Mouse (Mus musculus): ENCODE data around the gene Cers6.
A peak's percentile ranks its signal among the peaks of the same experiment; 100 is the strongest.

Gene Cers6

DNA sequence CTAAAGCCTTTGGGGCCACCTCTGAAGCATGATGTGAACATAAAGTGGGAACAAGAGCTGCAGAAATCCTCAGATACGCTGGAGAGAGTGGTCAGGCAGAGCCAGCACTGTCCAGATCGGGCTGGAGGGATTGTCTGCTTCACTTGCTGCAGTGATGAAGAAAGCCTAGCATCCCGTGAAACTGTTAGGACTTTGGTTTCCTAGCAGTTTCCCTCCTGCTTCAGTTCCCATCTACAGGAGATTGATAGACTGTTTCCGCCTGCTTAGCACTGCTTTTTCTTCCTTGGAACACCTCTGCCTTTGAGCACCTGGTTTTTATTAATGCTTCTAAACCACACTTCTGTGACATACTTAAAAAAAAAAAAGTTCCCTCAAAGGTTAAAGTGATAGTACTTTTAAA is 160.3 kb downstream of the Cers6 start:
- DNase-seq = no peak

DNA sequence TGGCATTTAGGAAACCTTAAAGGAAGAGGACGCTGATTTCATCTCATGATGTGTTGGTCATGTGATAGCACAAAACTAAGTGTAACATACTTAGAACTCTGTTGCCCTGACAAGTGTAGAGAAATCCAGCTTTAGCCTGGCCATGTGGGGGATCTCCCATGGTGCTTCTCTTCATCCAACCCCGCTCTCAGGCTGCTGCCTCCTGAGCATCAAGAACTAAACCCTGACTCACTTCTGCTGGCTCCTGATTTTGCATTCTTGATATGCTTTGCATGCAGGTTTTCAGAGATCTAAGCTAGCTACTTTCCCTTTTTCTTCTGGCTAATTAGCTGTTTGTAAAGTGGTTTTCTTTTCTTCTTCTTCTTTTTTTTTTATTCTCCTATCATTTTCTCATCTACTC is 163.6 kb downstream of the Cers6 start:
- DNase-seq = peak; percentile 37

DNA sequence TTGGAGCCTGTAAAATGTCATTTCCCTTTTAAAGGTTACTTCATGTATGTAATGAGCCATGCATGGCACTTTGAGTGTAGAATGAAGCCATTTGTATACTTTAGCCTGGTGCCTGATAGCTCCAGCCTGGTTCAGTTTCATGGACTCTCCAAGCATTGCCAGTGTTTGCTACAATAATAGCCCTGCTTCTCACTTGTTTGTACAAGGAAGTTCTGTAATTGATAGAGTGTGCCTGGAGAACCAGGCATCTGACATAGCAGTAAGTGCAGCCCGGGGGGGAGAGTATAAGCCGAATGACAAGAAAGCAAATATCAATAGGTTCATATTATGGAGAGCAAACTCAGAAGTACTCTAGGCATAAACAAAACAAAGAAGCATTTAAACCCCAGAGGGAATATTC is 171.3 kb downstream of the Cers6 start:
- no peak for DNase-seq

DNA sequence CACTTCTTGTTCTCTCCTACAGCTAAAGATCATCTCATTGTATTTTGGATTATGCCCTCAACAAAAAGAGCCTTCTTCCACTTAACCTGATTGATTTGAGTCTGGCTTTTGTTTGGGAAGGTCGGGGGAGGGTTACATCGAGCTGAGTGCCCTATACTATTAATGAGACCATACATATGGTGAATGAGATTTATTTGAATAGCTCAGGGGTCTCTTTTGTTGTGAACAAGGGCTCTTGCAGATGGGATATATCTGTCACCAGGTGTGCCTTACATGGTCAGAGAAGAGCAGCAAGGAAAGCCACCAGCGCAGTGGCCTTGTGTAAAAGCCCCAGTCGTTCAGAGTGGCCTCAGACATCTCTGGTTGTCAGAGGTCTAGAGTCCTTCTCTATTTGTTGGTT is 174.2 kb downstream of the Cers6 start:
- no peak for DNase-seq

DNA sequence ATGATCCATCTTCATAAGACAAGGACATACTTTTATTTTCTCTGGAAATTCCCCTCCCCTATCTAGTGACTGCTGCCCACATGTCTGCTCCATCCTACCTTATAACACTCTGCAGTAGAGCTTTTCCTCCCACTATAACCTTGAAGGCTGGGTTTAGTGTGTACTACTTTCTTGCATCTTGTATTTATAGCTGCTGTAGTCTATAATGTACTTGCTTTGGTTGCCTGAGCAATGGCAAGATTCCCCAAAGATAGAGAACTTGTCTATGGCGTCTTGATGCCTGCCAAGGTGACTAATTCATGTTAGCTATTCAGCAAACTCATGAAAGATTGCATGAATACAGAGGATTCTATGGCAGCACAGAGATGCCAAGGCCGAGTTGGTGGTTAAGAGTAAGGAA is 176.1 kb downstream of the Cers6 start:
- DNase-seq = peak; percentile 31

DNA sequence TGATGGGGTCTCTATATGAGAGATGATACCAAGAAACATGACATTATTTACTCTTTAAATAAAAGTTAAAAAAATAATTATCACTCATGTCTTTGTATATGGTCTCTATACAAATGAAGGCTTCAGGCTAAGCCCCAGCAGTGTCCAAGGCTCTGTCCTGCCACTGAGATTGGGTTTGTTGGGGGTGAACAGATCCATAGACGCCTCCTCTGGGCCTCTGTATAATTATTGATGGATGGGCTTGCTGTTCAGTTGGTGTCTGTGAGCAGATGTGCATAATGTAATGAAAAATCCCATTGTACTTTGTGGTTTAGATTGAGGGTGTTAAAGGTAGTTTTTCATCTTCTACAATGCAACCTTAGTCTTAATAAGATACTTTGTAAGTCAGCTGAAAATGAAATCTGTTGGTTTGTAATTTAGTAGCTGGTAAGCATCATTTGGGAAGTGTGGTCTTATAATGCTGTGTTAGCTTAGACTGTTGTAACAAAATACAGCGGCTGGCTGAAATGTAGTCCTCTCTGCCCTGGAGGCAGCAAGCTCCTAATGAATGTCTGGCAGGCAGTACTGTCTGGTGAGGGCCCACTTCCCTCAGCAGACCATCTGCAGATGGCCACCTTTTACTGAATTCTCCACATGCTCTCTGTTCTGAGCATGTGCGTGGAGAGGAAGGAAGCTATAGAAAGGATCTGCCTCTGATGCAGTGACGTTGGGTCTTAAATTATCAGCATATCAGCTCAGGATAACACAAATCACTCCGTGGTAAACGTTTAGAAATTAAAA is 181.3 kb downstream of the Cers6 start:
- DNase-seq = no peak

DNA sequence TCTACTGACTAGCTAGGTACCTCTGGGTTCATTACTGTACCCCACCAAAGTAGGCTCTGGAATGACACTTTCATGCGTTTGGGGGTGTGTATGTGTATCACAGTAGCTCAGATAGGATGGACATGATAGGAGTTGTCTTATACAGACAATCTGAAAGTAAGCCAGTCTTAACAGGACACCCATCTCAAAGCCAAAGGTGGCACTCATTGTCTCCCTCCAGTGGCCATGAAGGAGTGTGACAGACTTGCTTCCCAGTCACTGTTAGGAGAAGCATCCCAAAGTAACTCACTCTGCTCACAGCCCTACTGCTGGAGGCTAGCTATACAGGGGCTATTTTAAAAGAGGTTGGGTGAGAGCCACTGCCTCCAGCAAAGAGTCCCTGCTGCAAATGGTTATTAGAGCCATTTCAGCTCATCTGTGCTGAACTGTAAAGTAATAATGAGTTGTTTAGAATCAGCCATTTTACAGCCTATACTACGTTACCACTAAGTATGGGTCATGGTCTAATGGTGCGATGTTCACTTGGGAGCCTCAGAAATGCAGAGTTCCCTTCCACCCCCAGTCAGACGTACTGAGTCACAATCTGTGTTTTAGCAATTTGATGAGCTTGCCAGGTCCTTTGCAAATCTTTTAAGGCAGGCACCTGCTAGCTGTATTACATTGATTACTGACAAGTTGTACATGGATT is 182.3 kb downstream of the Cers6 start:
- DNase-seq = no peak

DNA sequence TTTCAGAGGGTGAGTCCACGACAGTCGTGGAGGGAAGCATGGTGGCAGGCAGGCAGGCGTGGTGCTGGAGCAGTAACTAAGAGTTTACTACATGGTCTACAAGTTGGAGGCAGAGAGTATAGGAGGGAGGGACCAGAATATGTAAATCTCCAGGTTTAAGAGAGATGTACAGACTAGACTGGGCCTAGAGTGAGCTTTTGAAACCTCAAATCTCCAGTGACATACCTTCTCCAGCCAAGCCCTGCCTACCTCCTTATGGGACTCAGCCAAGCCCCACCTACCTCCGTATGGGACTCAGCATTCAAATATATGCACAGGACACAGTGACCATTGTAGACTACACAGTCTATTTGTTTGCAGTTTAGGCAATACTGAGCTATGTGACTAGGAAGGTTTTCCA is 184.7 kb downstream of the Cers6 start:
- DNase-seq = no peak

DNA sequence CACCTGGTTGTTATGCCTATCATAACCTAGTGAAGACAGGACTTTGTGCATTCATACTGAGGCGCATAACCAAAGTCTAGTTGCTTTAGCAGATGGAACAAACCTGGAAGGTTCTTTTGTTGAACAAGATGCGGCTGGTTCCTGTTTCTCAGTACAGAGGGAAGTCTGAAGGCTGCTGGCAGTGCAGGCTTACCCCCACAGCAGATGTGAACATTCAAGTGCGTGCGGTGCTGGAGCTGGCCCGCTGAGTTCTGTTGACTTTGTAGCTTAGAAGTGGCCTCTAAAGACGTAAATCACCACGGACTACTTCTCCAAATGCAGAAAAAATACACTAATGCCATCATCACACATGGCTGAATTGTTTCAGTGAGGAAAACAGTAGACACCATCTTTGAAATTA is 186.1 kb downstream of the Cers6 start:
- no peak for DNase-seq

DNA sequence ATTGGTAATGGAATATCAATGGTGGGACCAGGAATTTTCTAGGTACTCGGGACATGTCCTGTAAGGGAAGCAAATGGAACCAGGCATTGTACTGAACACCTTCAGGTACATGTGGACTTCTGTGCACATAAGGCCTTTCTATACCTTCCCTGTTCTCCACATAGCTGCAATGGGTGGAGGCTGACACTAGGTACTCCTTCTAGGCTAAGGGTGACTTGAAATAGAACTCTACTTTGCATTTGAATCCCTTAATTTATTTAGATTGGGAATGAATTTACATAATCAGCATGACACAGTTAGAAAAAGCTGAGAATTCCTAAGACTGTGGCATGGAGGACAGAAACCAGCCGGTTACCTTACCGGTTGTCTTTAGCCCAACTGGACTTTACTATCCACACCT is 186.6 kb downstream of the Cers6 start:
- DNase-seq = no peak

DNA sequence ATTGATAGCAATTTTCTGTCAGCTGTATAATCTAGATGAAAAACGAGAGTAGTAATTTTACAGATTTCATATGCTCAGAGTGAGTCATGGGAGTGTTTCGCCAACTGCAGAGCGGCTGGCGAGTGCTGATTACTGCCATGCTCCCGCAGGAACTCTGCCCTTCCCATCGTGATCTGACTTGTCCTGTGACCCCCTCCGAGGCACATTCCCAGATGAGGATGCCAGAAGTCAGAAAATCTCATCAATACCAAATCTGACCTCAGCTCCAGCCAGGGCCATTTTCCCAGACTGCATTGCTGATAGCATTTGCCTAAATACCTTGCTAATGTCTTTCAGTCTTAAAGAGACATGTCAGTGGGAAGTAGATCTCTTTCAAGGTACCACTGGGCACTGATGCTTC is 187.9 kb downstream of the Cers6 start:
- DNase-seq = no peak

DNA sequence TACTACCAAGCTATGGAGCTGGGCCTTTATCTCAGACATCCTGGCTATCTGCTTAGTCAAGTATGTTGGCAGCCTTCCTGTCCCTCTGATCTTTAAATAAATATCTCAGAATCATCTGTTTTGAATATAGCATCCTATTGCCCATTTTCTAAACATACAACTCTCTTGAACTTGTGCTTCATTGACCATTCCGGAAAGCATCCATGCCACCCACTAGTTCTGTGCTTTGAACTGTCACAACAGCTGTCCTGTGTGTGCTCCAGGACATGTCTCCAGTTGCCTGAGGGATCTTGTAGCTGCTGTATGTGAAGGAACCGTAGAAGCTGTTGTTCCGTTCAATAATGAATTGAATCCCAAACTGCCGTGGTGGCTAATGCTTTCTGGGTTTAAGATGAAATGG is 188.9 kb downstream of the Cers6 start:
- DNase-seq = no peak

DNA sequence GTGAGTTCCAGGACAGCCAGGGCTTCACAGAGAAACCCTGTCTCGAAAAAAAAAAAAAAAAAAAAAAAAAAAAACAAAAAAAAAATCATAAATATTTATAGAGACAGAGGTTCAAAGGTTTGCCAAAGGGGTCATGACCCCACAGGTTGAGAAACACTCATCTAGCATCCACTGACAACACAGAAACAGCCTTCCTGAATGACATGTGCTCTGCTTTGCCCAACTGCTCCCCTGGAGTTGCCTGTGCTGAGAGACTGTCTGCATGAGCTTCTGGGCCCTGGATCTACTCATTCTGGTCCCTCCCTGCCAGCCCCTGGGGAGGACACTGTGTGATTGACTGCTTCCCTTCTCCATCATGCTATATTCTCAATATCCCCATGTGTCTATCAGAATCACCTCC is 190.4 kb downstream of the Cers6 start:
- DNase-seq = no peak

DNA sequence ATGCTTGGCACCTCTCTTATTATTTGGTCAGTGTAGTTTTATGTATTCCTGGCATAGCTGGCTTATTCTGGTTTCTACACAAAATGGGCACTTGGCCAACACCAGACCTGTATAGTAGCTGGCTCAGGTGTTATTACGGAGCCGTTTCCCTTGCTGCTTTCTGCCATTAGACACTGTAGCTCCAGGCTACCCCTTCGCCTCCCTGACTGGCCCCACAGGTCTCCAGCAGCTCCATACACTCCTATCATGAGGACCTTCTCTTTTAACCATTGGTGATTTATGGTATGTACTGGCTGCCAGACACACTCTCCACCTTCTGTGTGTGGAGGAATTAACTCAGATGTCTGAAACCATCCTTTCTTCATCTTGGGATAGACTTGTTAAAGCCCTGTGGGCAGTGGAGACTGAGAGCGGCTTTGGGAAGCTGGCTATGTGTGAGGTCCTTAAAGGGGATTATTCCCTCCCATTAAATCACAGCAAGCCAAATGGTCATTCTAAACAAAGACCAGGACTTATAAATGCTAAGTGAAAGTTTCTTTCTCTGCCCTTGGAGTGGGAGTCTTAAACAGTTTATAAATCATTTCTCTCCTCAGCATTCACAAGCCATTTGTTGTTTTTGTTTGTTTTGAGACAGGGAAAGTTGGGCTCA is 192.1 kb downstream of the Cers6 start:
- no peak for DNase-seq

DNA sequence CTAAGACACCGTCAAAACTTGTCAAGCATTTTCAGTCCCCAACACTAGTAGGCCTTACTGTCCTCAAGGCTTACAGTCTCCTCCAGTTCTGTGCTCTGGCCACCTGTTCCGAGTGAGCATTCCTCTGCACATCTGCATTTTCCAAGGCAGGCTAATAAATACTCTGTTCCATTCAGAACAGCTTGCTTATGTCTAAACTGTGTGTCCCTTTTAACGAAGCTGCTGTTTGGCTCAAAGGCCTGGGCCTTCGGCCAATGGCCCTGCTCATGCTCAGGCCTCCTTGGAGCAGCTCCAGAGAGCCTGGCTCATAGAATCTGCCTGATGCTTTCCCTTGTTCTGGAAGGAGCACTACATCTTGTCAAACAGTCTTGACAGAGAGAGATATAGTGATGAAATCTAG is 193.0 kb downstream of the Cers6 start:
- DNase-seq = peak; percentile 44

DNA sequence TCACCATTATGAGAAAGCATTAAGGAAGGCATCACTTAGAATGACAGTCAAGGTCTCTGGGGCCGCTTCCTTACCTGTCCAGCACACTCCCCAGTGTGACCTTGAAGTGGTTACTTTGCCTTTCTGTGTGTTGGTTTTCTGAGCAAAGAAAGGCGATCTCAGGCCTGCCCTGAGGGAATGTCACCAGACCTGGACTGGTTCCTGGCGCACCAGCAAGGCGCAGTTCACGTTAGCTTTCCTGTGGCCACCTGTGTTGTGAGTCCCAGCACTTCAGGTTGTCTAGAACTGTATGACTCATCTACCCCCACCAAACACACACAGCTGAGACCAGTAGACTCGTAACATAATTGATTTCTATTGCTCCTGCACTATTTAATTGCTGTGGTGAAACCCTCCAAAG is 193.9 kb downstream of the Cers6 start:
- DNase-seq = no peak

DNA sequence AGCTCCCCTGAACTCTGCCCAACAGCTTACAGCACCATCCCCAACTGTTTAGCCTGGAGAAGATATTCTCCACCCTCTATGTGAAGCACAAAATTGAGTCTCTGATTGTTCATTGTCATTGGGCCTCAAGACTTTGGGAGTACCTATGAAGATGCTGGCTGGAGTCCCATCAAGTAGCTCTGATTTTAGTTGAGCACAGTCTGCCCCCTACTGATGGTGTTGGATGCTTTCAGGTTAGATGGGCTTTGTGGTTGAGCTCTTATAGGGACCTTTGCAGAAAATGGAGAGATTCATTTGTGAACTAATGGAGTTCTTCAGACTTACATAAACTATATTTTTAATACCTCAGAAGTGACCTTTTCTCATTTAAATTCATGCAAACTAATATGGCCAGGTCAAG is 200.1 kb downstream of the Cers6 start:
- no peak for DNase-seq

DNA sequence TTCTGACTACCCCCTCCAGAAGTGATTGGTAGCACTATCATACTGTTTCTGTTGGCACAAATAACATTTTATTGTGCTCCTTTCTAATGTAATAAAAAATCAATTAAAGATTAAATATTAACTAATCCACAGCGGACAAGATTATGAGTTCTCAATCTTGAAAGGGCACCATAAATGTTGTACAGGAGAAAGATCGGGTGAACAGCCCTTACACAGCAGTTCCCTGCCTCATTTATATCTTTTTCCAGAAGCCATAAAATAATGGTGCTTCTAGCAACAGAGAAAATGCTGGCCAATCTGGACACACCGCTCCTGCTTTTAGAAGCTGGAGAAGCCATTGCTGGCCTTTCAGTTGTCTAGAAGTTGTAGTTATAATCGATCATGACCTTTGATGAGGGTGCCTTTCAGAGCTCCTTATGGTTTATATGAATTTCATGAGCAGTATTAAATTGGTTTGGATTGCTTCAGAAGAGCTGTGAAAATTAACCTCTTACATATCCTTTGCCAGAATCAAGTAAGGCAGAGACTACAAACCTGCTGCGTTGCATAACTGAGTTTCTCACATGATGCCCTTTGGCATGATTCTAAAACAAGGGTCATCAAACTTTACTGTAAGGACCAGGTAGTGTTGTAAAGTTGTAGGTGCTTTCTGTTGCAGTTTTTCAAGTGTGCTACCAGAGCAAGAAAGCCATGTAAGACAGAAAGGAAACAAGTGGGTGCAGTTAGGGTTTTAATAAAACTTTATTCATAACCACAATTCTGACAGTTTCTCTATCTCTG is 200.9 kb downstream of the Cers6 start:
- DNase-seq = no peak

DNA sequence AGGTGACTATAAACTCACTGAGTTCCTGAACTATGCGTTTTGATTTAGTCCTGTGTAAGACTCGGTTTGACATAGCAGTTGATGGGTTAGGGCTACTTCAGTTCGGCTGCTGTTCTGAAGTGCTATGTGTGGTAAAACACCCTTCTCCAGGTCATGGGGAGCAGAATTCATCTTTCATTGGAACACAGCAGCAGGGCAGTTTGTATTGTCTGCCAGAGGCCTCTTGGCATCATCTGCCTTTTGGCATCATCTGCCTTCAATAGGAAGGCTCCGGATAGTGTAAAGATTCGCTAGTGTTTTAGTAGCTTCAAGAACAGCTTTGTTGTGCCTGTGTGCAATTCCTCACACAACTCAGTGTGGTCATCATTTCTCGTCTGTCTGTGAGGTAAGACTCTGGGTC is 203.5 kb downstream of the Cers6 start:
- DNase-seq = no peak

DNA sequence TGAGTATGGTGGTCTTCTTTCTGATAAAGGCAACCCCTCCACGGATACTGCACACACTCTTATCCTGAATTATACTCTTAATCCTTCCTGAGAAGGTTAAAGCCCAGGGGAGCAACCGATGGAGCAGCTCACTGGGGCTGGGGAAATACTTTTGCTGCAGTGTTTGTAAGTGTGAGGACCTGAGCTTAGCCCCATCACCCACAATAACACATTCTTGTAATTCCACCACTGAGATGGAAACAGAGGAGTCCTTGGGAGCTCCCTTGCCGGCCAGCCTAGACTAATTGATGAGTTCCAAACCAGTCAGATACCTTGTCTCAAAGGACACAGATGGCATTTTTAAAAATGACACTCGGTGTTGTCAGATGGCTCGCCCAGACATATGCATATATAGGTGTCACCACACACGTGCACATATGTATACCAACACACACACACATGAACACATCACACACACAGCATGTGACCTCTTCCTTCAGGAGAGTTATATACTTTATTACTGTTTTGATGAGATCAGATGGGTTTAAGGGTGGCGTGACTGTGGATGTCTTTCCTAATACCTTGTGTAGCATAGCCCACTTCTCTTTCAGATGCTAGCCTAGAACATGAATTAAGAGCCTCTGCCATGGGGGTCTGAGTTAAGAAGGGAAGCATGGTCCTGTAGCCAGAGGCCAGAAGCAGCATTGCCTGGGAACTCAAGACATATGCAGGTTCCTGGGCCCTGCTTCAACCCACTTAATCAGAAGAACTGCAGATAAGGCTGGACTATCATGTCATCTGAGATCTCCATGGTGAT is 210.4 kb downstream of the Cers6 start:
- DNase-seq = no peak

DNA sequence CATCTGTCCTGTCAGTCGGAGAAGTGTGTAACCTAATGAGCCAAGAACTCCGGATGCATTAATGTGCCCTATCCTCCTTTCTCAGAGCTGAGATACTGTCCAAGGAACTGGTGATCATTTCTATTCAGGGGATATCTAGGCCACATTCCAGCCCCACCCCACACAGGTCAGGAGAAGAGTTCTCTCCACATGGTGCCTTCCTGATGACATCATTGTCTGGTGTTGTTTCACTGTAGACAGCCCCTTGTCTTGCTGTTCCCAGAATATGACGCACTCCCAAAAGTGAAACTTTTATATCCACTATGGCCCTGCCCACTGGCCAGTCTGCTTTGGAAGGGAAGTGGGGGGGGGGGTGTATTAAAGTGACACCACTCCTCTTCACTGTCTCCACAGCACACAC is 215.9 kb downstream of the Cers6 start:
- no peak for DNase-seq

DNA sequence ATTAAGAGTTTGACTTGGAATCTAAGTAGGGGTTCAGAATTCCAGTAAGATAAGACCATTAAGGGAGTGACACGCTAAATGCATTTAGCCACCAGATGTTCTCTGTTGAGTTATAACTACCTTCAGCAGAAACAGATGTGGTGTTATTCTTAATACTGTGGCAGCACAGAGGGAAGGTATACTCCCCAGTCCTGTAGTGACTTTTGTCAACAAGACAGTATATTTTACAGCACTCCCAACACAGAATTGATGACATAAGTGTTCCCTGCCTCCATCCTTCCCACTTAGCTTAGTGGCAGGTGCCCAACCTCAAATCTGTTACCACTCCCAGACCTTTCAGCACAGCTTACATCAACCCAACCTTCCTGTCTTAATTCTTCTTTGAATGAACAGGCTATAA is 219.5 kb downstream of the Cers6 start:
- no peak for DNase-seq
